Mouse (Mus musculus) lung, adult 18-20 months (tissue): ENCODE data around the gene Hypm.

ENCODE experiments used
- DNase-seq, 2 experiments: peaks; one replicate each; pipeline ENCODE4 v3.0.0; 2022; ENCODE audit warnings: mixed read lengths in 2 of 2

The Hypm gene

DNA sequence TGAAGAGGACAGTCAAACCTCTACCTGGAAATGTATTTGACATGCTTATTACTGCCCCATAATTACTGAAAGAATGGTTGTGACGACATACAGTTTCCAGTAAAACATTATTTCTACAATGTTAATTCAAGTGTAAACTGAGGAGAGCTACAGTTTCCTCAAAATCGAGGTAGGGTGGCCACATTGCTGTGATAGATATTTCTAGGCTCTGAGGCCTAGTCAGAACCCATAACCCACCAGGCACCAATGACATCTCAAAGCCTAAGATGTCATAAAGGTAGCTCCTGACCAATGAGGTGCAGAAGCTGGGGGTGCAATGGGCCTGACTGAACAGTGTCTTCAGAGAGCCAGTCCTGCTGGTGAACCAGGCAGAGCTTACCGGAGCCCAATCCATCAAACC lies at the start of gene Hypm:
Hypm (plus strand) TSS at position 301 of the 400 bp plus-strand sequence.
- no peak for DNase-seq

DNA sequence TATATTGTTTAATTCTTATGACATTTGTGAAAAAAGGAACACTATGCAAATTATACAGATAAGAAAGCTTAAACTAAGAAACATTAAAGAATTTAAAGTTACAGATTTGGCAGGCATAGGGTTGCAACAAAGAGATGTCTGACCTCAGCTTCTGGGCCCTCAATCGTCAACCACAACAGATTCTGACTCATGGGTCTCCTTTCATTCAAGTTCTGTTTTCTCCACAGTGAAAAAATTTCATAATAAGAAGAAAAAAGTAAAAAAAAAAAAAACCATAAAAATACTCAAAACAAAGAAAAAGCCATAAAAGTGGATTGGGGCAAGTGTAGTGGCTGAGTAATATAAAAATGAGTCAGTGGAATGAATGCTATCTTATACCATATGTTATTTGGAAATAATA lies 36.6 kb upstream of the Hypm start:
- DNase-seq: no peak

DNA sequence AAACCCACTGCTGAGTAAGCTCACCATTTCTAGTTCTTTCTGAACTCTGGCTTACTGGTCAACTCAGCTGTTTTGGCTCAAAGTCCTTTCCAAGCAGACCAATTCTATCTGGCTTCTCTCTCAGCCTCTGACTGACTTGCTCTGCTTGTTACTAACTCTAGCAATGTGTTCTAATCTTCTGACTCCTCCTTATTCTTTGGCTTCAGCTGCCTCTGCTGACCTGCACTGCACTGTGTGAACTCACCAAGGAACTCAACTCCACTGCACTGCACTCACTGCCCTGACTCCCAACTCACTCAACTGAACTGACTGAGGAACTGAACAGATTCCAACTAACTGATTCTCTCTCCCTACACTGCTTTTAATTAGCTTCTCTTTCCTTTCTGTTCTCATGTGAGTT lies 34.3 kb upstream of the Hypm start:
- DNase-seq: no peak

DNA sequence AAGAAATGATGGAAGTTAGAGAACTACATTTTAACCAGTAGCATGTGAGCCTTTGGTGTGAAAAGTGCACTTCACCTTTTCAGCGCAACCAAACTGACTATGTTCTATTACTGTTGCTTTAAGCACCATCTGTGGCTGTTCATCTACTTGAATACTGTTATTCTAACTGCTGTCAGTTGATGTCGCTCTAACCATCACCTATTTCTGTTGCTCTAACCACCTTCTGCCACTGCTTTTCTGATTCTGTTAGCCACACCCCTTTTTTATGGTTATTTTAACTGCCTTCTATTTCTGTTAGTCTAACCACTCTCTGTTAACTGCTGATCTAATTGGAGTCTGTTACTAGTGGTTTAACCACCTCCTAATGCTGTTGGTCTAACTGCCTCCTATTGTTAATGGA lies 11.9 kb upstream of the Hypm start:
- DNase-seq: no peak

DNA sequence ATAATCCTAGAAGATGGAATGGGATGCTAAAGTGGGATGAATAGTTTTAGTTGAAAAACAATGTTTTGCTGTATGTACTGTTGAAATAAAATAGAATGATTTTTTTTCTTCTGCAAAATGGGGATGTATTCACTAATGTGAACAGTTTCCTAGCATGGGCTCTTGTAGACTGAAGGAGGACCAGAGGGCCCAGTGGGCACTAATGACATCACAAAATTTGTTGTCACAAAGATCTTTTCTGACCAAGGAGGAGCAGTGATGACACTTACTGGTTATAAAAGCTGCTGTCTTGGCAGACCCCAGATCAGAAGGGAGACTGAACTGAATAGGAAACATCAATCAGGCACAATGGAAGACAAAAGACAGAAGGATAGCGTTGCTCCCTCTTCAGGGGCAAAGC lies 2.7 kb downstream of the Hypm start, which contains the start of gene H2al3:
H2al3 (plus strand) TSS at position 301 of the 400 bp plus-strand sequence.
- no peak for DNase-seq

DNA sequence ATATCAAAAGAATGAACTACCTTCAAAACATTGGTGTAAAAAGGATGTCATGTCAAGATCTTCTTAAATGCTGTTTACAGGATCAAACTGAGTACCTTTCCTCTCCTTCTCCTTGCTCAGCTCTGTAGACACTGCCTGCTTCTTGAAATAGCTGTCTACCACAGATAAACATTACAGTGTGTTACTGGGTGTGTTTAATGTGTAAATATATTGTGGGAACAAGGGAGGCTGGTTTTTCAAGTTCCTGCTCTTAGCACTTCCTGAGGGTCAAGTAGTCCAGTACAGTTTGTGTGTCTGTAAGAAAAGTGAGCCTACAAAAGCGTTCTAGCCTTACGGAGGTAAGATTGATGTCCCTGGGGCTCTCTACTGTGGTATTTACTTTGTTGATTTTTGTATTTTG lies 15.1 kb downstream of the Hypm start:
- peak; percentile 3 to 45 for DNase-seq

DNA sequence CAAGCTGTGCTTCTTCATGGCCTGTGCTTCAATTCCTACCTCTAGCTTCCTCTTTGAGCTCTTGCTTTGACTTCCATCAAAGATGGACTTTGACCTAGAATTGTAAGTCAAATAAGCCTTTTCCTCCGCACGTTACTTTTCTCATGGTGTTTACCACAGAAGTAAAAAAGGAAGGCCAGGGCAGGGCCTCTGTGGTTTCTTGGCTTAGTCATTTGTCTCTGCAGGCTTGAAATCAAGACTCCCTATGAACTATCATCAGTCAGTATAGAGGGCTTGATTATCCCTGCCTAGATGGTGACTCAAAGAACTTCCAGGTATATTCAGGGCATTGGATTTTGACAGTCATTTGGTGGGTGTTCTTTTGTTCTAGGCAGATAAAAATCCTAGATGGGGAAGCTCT lies 28.8 kb downstream of the Hypm start:
- DNase-seq: no peak

DNA sequence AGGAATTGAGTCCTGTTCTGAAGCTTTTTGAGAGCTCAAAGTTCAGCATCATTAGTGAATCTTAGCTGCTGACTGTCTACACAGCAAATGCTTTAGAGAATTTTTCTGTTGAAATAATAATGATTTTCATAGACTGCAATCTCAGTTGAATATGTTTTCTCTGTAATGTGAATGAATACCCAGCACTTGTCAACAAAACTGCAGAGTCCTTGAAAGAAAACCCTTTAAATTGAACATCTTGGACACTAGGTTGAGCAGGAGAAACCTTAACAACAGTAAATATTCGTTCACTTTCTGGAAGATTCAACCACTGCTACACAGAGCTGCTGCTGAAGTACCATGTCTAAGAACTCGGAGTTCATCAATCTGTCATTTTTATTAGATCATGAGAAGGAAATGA lies 38.6 kb downstream of the Hypm start, which contains the start of gene Sytl5:
Sytl5 (plus strand) TSS at position 301 of the 400 bp plus-strand sequence.
- no peak for DNase-seq
